Mouse (Mus musculus) macrophage (primary cell): ENCODE results near the gene Odf4. TPM values are rescaled to one million over a fixed set of nuclear protein-coding genes. Genes with fewer than 3 reads are reported as not detected.

Experiments
- H3K27ac ChIP-seq: fragments of 350-480 bp; formaldehyde crosslinking; 2 replicates; pipeline ENCODE4 v1.9.0; 2021
- H3K36me3 ChIP-seq: fragments of 350-480 bp; formaldehyde crosslinking; 2 replicates; pipeline ENCODE4 v1.9.0; 2021; ENCODE audit errors: inconsistent target
- H3K4me3 ChIP-seq: fragments of 350-480 bp; formaldehyde crosslinking; 2 replicates; pipeline ENCODE4 v1.9.0; 2021; ENCODE audit errors: inconsistent target
- H3K79me2 ChIP-seq: fragments of 350-480 bp; formaldehyde crosslinking; 2 replicates; pipeline ENCODE4 v1.9.0; 2021; ENCODE audit errors: inconsistent target
- WGBS: methylation state at CpG from one replicate; pipeline ENCODE4 v1.1.7; 2026; ENCODE audit warnings: inconsistent platforms; ENCODE audit not compliant: missing documents; 5-methylcytosine and 5-hydroxymethylcytosine counted together
- polyA plus RNA-seq: library from polyadenylated mRNA; stranded (reverse); fragments of 250-400 nt; gene quantifications from 3 replicates; pipeline ENCODE4 v1.2.4, GENCODE M21; 2018; ENCODE audit warnings: inconsistent platforms

Odf4 gene
- polyA plus RNA-seq, 1 experiment from 2014 or later = not detected

DNA sequence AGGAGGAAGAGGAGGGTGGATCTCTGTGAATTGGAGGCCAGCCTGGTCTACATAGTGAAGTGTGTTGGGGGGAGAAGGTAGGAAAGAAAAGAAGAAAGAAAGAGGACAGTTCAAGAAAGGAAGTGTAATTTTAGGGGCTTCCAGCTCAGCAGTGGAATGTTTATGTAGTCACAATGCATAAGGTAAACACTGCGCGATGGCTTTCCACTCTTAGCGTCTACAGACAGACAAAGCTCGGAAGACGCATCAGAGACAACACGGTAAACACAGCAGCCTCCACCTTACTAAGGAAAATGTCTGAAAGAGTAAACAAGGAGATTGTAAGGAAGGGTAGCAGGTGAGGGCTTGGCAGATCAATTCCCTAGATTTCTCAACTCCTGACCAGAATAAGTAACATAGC lies 3.1 kb upstream of the Odf4 start:
- Histone ChIP-seq H3K36me3 (no peaks in the 10 kb centered on the region), H3K27ac (no peak overlapping the region), H3K4me3 (no peak overlapping the region), H3K79me2 (no peaks in the 10 kb centered on the region)
- 90% methylated on average over 6 of the region's 6 CpGs for WGBS

DNA sequence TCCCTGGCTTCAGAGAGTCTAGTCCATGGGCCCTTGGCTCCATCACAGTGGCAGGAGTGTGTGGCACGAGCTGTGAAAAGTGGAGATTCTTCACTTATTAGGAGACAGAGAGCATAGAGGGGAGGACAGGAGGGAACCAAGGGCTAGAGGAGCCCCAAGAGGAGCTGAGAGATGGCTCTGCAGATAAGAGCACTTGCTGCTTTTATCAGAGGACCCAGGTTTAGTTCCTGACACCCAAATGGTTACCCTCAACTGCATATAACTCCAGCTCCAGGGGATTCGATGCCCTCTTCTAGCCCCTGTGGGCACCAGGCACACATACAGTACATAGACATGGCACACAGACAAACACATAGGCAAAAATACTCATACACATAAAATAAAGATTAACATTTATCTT lies 2.1 kb downstream of the Odf4 start:
- Histone ChIP-seq H3K36me3 (no peaks in the 10 kb centered on the region), H3K4me3 (no peak overlapping the region), H3K27ac (no peak overlapping the region), H3K79me2 (no peaks in the 10 kb centered on the region)
- 65% methylated on average over 2 of the region's 2 CpGs for WGBS

- Histone ChIP-seq H3K4me3 (no peak overlapping the region), H3K27ac (no peak overlapping the region), H3K79me2 (no peaks in the 10 kb centered on the region), H3K36me3 (no peaks in the 10 kb centered on the region)
- 84% methylated on average over 3 of the region's 3 CpGs for WGBS
Measured at GRCm38 (mm10) chr11:68923191-68923590, 3.7 kb downstream of the Odf4 start.

DNA sequence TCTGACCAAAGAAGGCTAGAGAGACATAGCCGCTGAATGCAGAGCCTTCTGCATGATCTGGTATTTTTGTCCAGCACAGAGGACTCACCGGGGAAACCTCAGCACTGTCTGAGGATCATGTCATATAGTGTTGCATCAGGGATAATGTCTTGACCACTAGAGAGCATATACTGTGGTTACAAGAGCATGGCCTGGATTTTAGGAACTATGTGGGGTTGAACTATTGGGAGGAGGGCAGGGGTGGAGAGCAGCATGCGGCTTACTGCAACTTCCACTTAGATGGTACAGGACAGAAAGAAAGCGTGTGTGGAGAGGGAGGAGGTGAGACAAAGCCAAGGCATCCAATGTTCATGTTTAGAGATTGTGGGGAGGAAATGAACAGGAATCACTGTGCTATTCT lies 12.3 kb downstream of the Odf4 start:
- Histone ChIP-seq H3K27ac (no peak overlapping the region), H3K79me2 (no peaks in the 10 kb centered on the region), H3K4me3 (no peak overlapping the region), H3K36me3 (no peaks in the 10 kb centered on the region)
- WGBS = 40% methylated on average over 4 of the region's 4 CpGs

DNA sequence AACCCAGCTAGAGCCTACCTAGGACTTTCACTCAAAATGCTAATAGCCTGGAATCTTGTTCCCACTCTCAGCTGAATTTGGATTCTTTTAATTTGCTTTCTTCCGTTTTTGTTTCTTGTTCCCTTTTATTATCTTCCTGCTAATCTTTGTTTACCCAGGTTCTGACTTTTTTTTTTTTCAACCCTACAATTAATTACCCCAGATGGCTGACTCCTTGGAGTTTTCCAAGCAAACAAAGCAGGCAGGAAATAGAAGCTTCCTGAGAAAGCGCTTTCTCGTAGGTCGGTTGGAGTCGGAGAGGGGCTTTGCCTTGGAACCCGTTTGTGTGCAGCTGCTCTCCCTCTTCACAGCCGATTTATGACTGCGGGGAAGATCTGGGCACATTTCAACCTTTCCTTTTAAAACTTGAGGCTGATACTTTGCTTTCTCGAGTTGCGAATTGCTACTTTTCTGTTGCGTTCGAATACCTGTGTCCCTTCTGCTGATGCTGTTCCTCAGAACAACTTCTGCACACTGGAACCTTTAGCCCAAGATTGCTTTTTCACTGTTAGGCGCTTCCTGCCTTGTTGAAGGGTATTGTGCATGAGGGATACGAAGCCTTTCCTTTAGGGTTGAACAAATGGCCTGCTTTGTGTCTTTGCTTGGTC lies 15.2 kb downstream of the Odf4 start:
- no peak overlapping the region for H3K27ac ChIP-seq
- no peaks in the 10 kb centered on the region for H3K36me3 ChIP-seq
- no peak overlapping the region for H3K4me3 ChIP-seq
- WGBS = 14% methylated on average over 14 of the region's 14 CpGs
- H3K79me2 ChIP-seq = no peaks in the 10 kb centered on the region

DNA sequence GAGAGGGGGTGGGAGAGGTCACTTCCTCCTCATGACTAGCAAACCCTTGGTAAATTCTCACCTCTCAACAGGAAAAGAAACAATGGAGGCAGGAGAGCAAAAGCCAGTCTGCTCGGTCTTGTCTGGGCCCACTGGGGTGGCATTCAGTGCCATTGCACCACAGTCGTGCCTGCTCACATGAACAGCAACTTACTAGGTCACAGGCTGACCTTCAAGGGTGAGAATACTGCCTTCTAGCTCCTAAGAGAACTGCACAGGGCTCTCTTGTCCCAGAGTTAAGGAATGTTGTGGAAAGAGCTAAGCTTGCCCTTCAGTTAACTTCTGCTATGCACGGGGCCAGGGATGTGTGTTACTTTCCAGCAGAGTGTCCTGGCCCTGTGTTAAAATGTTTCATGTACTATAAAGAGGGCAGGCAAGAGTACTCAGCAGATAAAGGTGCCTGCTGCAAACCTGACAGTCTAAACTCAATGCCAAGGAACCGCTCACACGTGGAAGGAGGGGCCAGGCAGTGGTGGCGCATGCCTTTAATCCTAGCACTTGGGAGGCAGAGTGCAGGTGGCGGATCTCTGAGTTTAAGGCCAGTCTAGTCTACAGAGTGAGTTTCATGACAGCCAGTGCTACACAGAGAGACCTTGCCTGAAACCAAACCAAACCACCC lies 17.9 kb downstream of the Odf4 start:
- no peaks in the 10 kb centered on the region for H3K79me2 ChIP-seq
- H3K27ac ChIP-seq = no peak overlapping the region
- no peak overlapping the region for H3K4me3 ChIP-seq
- 86% methylated on average over 7 of the region's 7 CpGs for WGBS
- peaks cover 13% of the 10 kb centered on the region for H3K36me3 ChIP-seq

DNA sequence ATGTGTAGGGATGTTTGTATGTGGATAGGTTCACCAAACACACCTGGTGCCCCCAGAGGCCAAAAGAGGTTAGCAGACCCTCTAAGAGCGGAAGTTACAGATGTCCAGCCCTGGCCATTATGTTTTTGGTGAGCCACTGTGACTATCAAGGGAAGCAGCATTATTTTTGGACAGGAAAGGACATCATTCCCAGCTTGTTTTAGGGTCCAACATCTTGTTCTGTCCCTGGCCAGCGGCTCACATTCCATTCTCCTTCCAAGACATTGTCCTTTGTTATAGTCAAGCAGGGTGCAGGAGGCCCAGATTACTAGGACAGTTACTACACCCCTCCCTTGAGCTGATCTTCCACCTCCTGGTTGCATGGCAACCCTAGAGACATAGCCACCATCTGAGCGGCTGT lies 19.6 kb downstream of the Odf4 start:
- 92% methylated on average over 3 of the region's 3 CpGs for WGBS
- H3K79me2 ChIP-seq = peaks cover 11% of the 10 kb centered on the region
- peaks cover 26% of the 10 kb centered on the region for H3K36me3 ChIP-seq
- no peak overlapping the region for H3K4me3 ChIP-seq
- H3K27ac ChIP-seq = no peak overlapping the region

- Histone ChIP-seq H3K79me2 (peaks cover 19% of the 10 kb centered on the region), H3K36me3 (peaks cover 26% of the 10 kb centered on the region), H3K27ac (no peak overlapping the region), H3K4me3 (no peak overlapping the region)
- 79% methylated on average over 4 of the region's 4 CpGs for WGBS
Measured at GRCm38 (mm10) chr11:68906461-68906790, 20.5 kb downstream of the Odf4 start.

DNA sequence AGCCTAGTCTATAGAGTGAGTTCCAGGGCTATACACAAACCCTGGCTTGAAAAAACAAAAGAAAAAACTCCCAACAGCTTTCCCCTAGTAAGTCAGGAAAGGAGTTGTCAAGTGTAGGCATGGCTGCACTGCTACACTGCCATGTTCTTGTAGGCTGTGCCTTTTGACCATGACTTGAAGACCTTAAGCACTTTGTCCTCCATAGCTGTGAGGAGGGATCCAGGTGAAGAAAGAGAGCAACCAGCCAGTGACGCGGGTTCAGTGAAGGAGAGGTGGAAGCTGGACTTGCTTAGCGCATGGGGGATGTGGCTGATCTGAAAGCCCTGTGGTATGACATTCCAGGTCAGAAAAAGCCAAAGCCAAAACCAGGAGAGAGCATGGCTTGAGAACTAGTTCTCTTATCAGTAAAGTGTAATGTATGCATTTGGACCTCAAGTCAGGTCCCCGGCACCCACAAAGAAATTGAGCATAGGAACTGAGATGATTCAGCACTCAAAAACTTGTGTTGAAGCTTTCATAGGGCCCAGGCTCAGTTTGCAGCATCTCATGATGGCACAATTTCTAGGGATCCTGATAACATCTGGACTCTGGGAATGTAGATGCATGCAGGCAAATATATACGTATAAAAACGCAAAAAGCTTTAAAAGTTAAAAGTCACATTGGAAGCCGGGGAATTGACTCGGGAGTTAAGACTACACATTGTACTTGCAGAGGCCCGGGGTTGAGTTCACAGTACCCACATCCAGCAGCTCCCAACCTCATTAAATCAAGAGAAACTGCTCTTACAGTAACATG lies 21.0 kb downstream of the Odf4 start:
- H3K36me3 ChIP-seq = peaks cover 26% of the 10 kb centered on the region
- 93% methylated on average over 9 of the region's 9 CpGs for WGBS
- H3K79me2 ChIP-seq = peaks cover 20% of the 10 kb centered on the region
- no peak overlapping the region for H3K27ac ChIP-seq
- H3K4me3 ChIP-seq = no peak overlapping the region

DNA sequence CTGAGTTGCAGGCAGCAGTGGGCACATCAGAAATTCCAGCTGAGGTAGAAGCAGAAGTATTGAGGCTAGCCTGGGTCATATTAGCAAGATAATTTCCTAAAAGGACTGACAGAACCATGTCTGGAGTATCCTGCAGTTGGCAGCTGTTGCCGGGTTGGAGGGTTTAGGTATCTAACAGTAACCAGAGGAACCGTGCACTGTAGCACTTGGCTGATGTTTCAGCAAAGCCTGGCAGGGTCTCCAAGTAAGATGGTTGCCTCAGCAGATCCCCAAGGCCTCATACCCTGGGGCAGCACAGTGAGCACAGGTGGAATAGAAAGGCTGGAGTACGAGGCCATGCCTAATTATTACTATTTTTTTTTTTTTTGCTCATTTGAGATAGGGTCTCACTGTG lies 21.7 kb downstream of the Odf4 start:
- no peak overlapping the region for H3K27ac ChIP-seq
- 100% methylated on average over 2 of the region's 3 CpGs for WGBS
- peaks cover 20% of the 10 kb centered on the region for H3K79me2 ChIP-seq
- H3K4me3 ChIP-seq = no peak overlapping the region
- peaks cover 26% of the 10 kb centered on the region for H3K36me3 ChIP-seq

DNA sequence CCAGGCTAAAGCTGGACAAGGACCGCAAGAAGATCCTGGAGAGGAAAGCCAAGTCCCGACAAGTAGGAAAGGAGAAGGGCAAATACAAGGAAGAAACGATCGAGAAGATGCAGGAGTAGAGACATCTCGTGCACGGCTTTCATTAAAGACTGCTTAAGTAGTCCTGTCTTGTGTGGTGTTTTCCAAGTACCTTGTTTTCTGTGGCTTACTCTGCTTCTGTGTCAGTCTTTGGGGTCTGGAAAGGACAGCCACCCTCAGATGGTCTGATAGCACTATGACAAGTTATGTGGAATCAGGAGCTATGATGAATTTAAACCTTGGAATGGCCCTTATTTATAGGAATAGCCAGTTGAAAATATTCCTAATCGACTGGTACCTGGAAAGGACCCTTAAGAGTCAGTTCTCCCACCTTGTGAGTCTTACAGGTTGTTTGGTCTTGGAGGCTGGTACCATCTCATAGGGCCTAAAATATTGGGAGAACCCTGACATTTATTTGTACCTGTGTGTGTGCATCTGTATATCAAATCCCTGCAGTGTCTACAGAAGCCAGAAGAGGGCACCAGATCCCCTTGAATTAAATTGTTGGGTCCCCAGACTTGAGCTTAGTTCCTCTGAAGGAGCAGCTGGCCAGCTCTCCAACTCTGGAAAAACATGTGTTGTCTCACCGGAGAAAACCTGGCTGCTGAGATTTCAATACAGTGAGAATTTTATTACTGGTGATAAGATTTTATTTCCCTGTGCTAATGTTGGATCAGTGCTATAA lies 22.3 kb downstream of the Odf4 start:
- no peak overlapping the region for H3K4me3 ChIP-seq
- peaks cover 20% of the 10 kb centered on the region for H3K79me2 ChIP-seq
- no peak overlapping the region for H3K27ac ChIP-seq
- H3K36me3 ChIP-seq = peaks cover 26% of the 10 kb centered on the region
- WGBS = 85% methylated on average over 7 of the region's 8 CpGs

DNA sequence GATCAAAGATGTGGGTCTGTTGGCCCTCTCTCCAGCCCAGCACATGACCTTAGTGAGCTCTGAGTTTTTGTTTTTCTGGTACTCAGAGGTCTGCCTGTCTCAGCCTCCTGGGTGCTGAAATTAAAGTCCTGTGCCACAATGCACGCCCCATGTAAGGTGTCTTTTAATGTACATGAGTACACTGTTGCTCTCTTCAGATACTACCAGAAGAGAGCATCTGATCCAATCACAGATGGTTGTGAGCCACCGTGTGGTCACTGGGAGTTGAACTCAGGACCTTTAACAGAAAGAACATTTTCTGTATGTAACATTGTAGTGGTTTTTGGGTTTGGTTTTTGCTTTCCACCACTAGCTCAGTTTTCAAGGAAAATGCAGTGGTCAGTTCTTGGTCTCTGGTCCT lies 23.1 kb downstream of the Odf4 start:
- WGBS = 93% methylated on average over 2 of the region's 2 CpGs
- Histone ChIP-seq H3K36me3 (peaks cover 26% of the 10 kb centered on the region), H3K79me2 (peaks cover 20% of the 10 kb centered on the region), H3K4me3 (no peak overlapping the region), H3K27ac (no peak overlapping the region)

- 57% methylated on average over 5 of the region's 5 CpGs for WGBS
- Histone ChIP-seq H3K79me2 (peaks cover 20% of the 10 kb centered on the region), H3K4me3 (peak overlapping the region; percentile 99), H3K36me3 (peaks cover 26% of the 10 kb centered on the region), H3K27ac (no peak overlapping the region)
Measured at GRCm38 (mm10) chr11:68902823-68903222, 24.1 kb downstream of the Odf4 start.

DNA sequence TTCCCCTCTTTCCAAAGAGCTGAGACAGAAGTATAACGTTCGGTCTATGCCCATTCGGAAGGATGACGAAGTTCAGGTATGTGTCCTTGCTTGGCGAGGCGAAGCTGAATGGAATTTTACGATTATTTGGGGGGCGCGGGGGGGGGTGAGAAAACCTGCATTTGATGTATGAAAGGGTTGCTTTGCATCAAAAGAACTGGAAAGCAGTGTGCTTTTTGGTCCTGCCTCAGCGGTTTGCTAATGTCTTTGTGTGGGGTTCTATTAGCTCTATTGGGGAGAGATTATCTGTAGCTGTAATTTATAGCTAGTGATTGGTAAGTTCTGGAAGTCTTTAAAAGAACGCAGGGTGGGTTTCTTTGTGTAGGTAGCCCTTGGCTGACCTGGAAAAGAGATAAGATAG lies 24.5 kb downstream of the Odf4 start:
- H3K27ac ChIP-seq = peak overlapping the region; percentile 69; the same call in 1 of the 2 replicates
- H3K79me2 ChIP-seq = peaks cover 20% of the 10 kb centered on the region
- WGBS = 12% methylated on average over 11 of the region's 11 CpGs
- H3K36me3 ChIP-seq = peaks cover 26% of the 10 kb centered on the region
- H3K4me3 ChIP-seq = peak overlapping the region; percentile 99

DNA sequence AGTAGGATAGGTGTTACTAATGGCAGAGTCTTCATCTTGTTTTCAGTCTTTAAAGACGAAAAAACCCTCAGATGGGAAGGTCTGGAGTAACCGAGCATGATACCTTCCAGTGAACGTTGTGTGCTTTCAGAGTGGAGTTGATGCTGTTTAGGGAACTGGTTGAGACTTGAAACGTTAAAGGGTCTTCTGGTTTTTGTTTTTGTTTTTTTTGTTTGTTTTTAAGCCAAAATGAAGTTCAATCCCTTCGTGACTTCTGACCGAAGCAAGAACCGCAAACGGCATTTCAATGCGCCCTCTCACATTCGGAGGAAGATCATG lies 24.9 kb downstream of the Odf4 start:
- Histone ChIP-seq H3K4me3 (peak overlapping the region; percentile 99), H3K27ac (peak overlapping the region; percentile 69), H3K36me3 (peaks cover 26% of the 10 kb centered on the region), H3K79me2 (peaks cover 20% of the 10 kb centered on the region)
- 1% methylated on average over 9 of the region's 10 CpGs for WGBS
